Mouse (Mus musculus): ENCODE results near the gene Tcf12.

GRCm38 (mm10) chr9:71847921-71848320, 263.8 kb downstream of the Tcf12 start:
- no peak for TF ChIP-seq CTCF (IDR thresholded peaks at IDR 0.05; ENCODE audit: extremely low read depth, insufficient read depth, insufficient read length, insufficient replicate concordance)
- no peak for TF ChIP-seq POLR2A (IDR thresholded peaks at IDR 0.05; ENCODE audit: low read depth, low read length)

Measured in spleen, adult 2 months (tissue).